Mouse (Mus musculus): ENCODE results near the gene Sdk1. TPM values are rescaled to one million over a fixed set of nuclear protein-coding genes. Genes with fewer than 3 reads are reported as not detected.
A peak's percentile ranks its signal among the peaks of the same experiment; 100 is the strongest.

The Sdk1 gene
- 10 to 100 TPM; 14.0 to 15.4 TPM for total RNA-seq (2021)
- long read RNA-seq, experiment 1, partial matches to known transcripts = 5 of 7 reads
- long read RNA-seq, experiment 1, other reads (novel, unspliced or antisense) = 2 of 7 reads
- long read RNA-seq, experiment 2, partial matches to known transcripts = 3 of 5 reads
- long read RNA-seq, experiment 2, other reads (novel, unspliced or antisense) = 2 of 5 reads

DNA sequence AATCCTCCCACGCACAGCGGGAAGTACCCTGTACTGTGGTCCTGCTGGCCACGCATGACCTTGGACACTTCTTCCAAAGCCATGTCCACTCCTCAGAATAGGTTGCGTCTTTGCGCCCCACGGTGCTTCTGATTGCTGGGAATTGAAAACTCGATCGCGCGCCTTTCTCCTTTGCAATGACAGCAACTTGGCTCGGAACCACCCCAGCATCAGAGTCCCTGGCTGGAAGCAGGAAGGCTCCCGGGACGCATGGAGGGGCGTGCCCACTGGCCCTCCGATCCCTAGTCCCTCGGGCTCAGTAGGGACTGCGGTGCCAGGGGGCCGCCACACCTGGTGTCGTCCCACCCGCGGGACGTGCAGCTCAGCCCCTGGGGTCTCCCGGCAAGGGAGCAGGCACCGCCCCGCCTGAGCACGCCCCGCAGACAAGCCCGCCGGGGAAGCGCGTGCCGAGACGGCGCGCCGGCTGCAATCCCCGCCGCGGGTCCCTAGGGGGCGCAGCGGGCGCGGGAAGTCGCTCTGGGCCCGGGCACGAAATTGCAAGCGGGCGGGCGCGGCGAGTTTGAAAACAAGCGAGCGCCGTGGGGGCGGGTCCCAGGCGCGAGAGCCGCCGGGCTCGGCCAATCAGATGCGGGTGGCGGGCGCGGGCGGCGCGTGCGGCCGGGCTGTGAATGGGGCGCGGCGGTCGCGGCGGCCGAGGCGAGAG is at the start of gene Sdk1:
Sdk1 (plus strand) TSS at position 650 of the 703 bp plus-strand sequence.
- DNase-seq (ENCODE audit: low spot score in 2 of 2) = peak; percentile 94 to 95
- intact Hi-C loops (cut with DNase I) = loop anchor here (5.0 kb wide), 2 partner anchors 369 to 1076 kb away; no protein-coding TSS in a partner anchor

DNA sequence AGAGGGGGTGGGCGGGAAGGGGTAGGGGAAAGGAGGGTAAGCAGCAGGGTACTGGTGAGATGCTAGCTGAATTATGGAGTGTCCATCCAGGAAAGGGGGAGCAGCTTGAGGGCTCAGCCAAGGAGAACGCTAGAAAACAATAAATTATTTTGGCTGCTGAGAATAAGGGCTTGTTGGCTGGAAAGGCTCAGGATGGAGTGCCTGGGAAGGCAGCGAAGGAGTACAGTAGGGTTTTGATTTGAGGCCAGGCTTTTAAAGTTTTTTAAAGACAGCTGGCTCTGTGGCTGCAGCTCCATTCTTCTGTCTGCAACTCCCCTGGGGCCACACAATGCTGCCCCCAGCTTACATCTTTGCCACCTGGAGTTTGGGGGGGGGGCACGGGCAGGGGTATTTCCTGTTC is 44.0 kb upstream of the Sdk1 start:
- intact Hi-C loops (cut with DNase I) = no loop called here
- DNase-seq (ENCODE audit: low spot score in 2 of 2) = no peak

DNA sequence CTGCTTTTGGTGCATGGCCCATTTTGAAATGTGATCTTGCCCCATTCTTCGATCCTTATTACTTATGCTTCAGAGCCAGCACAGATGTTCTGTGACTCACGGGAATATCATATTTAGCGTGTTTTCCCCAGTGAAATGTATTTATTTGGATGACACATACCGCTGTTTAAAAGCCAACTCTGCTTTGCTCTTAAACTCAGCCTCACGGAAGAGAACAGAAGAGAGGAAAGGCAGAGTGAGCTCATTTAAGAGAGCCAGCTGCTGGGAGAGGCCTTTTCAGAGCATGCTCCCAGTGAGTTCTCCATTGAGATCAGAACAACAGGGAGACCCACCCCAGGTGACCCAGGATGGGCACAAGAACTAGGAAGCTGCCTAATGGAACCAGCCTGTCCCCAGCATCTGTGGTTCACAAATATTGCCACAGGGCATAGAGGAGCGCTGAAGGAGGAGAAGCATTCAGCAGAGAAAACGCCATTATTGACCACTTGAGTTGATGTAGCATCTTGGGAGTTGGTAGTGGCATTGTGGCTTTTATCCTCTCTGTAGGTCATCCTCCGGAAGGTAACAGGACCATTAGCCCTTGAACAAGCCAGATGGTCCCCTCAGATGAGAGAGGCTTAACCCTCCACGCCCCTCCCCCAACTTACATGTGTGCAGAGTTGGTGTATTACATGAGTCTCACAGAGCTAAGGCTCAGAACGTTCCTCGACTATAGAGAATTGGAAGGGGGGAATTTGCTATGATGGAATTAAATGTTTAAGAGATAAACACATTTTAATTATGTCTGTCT is 38.8 kb upstream of the Sdk1 start:
- DNase-seq (ENCODE audit: low spot score in 2 of 2) = peak in 1 of 2 experiments; percentile 10
- intact Hi-C loops (cut with DNase I) = no loop called here

DNA sequence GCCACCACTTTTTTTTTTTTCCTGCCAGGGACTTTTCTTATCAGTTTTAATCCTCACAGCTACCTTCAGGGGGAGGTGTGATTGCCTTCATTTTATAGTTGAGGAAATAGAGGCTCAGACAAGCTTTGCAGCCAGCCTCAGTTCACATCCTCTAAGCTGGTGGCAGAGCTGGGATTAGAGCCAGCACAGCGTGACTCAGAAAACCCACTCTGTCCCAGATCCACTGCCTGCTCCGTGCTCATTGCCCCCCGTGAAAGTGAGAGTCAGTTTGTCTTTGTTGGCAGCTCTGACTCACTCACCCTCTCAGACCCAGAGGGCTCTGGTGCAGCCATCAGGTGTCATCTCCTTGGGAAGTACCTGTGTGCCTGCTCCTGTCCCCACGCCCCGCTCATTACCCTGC is 34.2 kb upstream of the Sdk1 start:
- intact Hi-C loops (cut with DNase I) = no loop called here

GRCm38 (mm10) chr5:141225243-141225642 is 16.0 kb upstream of the Sdk1 start:
- intact Hi-C loops (cut with DNase I) = no loop called here
- no peak for DNase-seq (ENCODE audit: low spot score in 2 of 2)

More for the DNA sequence above, 34.2 kb upstream of the Sdk1 start:
- peak; percentile 62 to 66 for DNase-seq (ENCODE audit: low spot score in 2 of 2)

DNA sequence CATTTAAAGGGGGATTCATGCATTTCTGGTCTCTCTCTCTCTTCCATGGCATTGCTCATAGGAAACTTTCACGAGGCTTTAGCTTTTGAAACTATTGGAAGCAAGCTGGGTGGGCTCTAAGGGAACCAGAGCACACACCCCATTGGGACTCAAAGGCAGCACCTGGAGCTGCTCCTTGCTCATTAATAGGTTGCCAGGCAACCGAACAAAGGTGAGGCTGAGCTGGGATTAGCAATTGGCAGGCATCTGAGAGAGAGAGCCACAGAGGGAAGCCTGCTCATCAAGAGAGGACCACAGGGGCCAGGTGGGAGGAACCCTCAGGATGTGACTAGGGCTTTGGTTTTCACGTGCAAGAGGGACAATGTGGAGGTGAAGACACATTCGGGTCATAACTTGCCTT is 7.0 kb upstream of the Sdk1 start:
- intact Hi-C loops (cut with DNase I) = no loop called here
- DNase-seq (ENCODE audit: low spot score in 2 of 2) = no peak

DNA sequence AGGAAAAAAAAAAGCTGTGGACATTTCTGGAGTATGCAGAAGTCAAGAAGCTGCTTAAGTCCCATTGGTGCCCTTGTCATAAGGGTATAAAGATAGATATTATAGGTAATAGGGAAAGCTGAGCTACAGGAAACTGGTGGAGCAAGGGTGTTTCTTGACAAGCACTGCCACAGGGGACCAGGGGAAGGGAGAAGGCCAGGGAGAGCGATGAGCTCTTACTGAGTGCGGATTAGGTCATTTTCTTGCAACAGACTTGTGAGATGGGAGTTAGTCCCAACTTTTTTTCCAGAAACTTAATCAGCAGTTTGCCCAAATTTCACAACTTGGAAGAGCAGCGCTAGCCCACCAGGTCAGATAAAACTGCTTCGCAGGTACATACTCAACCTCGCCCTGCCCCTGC is 1.9 kb upstream of the Sdk1 start:
- intact Hi-C loops (cut with DNase I) = no loop called here
- no peak for DNase-seq (ENCODE audit: low spot score in 2 of 2)

GRCm38 (mm10) chr5:141240441-141240840 is 849 bp upstream of the Sdk1 start:
- DNase-seq (ENCODE audit: low spot score in 2 of 2) = no peak
- intact Hi-C loops (cut with DNase I) = loop anchor here (5.0 kb wide), 2 partner anchors 368 to 1077 kb away; no protein-coding TSS in a partner anchor

DNA sequence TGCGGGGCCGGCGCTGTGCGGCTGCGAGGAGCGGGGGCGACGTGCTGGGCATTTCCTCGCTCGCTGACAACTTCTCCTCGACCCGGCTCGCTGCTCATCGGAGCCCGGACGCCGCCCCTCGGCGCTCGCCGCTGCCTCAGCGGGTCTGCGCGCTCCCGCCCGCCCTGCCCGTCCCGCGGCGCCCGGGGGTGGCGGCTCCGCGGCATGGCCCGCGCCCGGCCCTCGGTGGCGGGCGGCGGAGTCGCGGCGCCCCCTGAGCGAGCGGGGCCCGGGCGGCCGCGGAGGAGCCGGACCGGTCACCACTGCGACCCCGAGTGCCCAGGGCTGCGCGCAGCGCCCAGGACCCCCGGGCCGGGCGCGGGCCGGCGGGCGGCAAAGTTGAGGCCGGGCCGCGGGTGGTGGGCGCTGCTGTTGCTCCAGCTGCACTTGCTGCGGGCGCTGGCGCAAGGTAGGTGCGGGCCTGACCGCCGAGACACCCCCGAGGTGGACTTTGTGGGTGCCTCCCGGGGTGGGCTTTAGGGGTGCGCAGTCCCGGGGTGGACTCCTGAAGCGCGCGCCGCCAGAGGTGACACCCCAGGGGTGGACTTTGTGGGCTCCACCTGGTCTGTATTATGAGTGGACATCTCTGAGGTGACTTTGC is 475 bp downstream of the Sdk1 start:
- DNase-seq (ENCODE audit: low spot score in 2 of 2) = no peak
- intact Hi-C loops (cut with DNase I) = loop anchor here (5.0 kb wide), 2 partner anchors 369 to 1076 kb away; no protein-coding TSS in a partner anchor

GRCm38 (mm10) chr5:141243253-141243965 is 2.1 kb downstream of the Sdk1 start:
- DNase-seq (ENCODE audit: low spot score in 2 of 2) = no peak
- intact Hi-C loops (cut with DNase I) = loop anchor here (5.0 kb wide), 2 partner anchors 371 to 1074 kb away; no protein-coding TSS in a partner anchor

DNA sequence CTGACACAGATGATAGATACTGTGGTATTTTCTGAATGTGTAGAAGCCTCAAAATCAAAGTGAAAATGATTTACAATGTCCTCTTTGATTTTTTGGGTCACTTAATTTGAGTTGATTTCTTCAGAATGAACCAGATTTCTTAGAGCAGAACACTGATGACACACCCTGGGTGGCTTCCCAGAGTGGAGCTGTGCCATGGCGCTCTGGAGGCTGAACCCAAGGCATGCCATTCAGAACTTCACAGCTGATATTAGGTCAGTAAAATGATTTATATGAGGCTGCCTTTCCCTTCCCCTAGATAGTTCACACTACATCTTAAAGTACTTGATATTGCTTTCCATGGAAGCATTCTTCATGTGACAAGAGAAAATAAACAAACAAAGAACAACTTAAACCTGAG is 23.0 kb downstream of the Sdk1 start:
- intact Hi-C loops (cut with DNase I) = no loop called here
- no peak for DNase-seq (ENCODE audit: low spot score in 2 of 2)

DNA sequence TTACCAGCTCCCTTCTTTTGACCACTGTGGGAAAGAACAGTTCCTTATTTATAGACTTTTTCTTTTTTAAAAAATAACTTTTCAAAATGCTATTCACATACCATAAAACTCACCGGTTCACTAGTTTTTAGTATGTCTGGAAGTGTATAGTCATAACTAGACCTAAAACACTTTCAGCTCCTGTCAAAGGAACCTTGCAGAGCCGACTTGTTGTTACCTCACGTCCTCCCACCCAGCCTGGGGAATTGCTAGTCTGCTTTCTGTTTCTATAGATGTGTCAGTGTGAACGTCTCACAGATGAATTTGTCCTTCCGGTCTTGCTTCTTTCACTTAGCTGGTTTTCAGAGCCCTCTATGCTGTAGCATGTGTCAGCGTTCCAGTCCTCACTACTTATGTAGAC is 35.8 kb downstream of the Sdk1 start:
- DNase-seq (ENCODE audit: low spot score in 2 of 2) = no peak

DNA sequence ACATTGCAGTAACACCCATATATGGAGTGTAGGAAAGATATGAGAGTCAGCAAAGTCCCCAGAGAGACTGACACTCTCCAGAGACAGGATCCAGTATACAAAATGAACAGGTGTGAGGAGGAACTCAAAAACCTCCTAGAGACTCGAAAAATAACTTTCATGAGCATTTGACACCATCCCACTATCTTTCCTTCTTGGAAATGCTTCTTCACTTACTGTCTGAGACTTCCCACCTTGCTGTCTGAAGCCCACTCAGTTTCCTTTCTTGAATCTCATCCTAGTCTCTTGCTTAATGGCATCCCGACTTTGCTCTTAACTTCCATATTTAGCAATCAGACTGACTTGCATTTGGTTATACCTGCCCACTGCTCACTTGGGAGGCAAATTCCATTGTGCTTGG is 40.5 kb downstream of the Sdk1 start:
- DNase-seq (ENCODE audit: low spot score in 2 of 2) = no peak
- intact Hi-C loops (cut with DNase I) = no loop called here

More for the DNA sequence above, 35.8 kb downstream of the Sdk1 start:
- intact Hi-C loops (cut with DNase I) = no loop called here

GRCm38 (mm10) chr5:141289611-141290010 is 48.3 kb downstream of the Sdk1 start:
- intact Hi-C loops (cut with DNase I) = no loop called here
- DNase-seq (ENCODE audit: low spot score in 2 of 2) = no peak

DNA sequence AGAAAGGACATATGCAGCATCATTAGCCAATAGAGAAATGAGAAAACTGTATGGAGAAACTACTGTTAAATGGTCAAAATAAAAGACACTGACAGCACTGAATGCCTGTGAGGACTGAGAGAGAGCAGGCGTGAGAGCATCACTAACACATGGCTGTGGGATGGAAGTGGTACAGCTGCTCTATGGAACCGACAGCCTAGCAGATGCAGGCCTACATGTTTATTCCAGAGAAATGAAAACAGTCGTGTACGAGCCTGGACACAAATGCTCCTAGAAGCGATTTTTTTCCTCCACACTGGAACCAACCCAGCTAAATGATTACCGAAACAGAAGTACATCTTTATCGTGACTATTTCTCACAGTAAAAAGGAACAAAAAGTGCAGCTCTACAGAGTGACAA is 54.0 kb downstream of the Sdk1 start:
- intact Hi-C loops (cut with DNase I) = no loop called here
- peak in 1 of 2 experiments; percentile 35 for DNase-seq (ENCODE audit: low spot score in 2 of 2)

- no peak for DNase-seq (ENCODE audit: low spot score in 2 of 2)
- intact Hi-C loops (cut with DNase I) = no loop called here
These were observed 61.0 kb downstream of the Sdk1 start for GRCm38 (mm10) chr5:141302287-141302694.

DNA sequence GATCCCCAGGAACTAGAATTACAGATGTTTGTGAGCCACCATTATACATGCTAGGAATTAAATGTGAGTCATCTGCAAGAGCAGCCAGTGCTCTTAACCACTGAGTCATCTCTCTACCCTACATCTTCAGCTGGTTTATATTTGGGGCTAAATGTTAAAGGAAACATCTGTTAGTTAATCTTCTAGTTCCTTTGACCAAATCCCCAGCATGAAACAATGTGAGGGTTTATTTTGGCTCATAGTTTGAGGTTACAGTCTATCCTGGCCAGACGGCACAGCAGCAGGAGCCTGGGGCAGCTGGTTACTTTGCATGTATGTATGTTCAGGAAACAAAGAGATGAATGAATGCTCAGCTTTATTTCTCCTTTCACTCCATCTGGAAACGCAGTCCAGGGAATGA is 62.5 kb downstream of the Sdk1 start:
- intact Hi-C loops (cut with DNase I) = no loop called here

DNA sequence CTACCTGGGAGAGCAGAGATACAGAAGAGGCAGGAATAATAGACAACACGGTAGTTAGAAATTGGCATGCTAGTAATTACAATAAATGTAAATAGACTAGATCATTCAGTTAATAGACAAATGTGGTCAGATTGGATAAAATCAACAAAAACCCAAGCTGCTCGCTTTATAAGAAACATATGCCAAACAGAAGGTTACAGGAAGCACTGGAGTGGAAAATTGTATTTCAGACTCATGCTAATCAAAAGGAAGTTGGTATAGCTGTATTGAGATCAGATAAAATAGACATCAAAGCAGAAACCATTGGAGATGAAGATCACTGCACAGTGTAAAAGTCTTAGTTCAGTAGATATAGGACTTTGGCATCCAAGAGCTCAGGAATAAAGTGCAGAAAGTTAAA is 63.4 kb downstream of the Sdk1 start:
- DNase-seq (ENCODE audit: low spot score in 2 of 2) = no peak
- intact Hi-C loops (cut with DNase I) = no loop called here

More for the DNA sequence above, 62.5 kb downstream of the Sdk1 start:
- no peak for DNase-seq (ENCODE audit: low spot score in 2 of 2)

DNA sequence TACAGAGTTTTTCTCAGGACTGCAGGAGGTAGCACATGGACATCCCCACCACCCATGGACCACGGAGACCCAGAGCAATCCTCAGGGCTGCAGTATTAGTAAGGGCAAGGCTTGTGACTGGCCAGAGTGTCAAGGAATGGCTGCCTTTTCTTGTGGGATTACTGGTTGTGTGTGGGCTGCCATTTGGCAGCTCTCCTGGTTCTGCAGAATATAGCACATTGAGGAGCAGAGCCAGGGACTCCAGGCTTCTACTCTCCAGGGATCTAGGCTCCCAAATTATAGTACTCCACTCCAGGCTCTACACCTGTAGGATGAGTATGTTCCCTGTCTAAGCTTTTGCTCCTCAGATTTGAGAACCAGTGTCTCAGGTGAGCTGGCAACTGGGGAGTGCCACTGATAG is 69.4 kb downstream of the Sdk1 start:
- intact Hi-C loops (cut with DNase I) = no loop called here
- peak; percentile 31 for DNase-seq (ENCODE audit: low spot score in 2 of 2)
